Mouse (Mus musculus): ENCODE measurements around the gene Vmn2r45. TPM values are rescaled to one million over a fixed set of nuclear protein-coding genes. Genes with fewer than 3 reads are reported as not detected.

Gene Vmn2r45
- polyA plus RNA-seq (2012; rRNA removed; ENCODE audit: low replicate concordance): not detected in 2 replicates

DNA sequence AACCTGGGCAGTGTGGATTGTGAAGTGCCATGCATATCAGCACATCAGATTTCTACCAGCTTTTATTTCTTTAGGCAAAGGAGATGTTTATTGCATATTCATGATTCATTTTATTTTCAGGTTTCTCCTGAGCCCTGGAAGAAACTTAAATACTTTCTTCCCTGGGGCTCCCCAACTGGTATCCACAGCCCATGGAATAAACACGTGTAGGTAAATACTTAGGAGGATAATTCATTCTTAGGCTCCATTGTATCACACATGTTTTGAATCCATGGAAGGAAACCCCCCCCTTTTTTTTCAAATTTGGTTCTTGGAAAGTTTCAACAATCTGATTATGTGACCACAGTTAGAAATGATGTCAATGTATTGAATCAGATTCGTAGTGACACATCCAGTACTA, at the start of gene Vmn2r45:
TSS of gene Vmn2r45 (minus strand) at position 101 of the 400 bp plus-strand sequence.

Other genes starting within 250 kb of the Vmn2r45 start
- gene Vmn2r43, start 228.5 kb downstream of the Vmn2r45 start, polyA plus RNA-seq (2012; rRNA removed; ENCODE audit: low replicate concordance): not detected in 2 replicates
- gene Vmn2r44, start 105.7 kb downstream of the Vmn2r45 start, polyA plus RNA-seq (2012; rRNA removed; ENCODE audit: low replicate concordance): not detected in 2 replicates

Data from subcutaneous adipose tissue, adult 2 months (tissue).